Mouse (Mus musculus) T-cell, adult 66 days (primary cell): ENCODE data around the gene Gtf2a1. TPM values are rescaled to one million over a fixed set of nuclear protein-coding genes. Genes with fewer than 3 reads are reported as not detected.

Experiments
- total RNA-seq, 2 experiments: library from RNA; stranded (reverse); gene quantifications; 3 replicates in 1 of 2; 4 replicates in 1 of 2; pipeline ENCODE4 v1.2.4; 2023

The Gtf2a1 gene
- 10 to 100 TPM; 39.0 to 39.6 TPM for total RNA-seq

DNA sequence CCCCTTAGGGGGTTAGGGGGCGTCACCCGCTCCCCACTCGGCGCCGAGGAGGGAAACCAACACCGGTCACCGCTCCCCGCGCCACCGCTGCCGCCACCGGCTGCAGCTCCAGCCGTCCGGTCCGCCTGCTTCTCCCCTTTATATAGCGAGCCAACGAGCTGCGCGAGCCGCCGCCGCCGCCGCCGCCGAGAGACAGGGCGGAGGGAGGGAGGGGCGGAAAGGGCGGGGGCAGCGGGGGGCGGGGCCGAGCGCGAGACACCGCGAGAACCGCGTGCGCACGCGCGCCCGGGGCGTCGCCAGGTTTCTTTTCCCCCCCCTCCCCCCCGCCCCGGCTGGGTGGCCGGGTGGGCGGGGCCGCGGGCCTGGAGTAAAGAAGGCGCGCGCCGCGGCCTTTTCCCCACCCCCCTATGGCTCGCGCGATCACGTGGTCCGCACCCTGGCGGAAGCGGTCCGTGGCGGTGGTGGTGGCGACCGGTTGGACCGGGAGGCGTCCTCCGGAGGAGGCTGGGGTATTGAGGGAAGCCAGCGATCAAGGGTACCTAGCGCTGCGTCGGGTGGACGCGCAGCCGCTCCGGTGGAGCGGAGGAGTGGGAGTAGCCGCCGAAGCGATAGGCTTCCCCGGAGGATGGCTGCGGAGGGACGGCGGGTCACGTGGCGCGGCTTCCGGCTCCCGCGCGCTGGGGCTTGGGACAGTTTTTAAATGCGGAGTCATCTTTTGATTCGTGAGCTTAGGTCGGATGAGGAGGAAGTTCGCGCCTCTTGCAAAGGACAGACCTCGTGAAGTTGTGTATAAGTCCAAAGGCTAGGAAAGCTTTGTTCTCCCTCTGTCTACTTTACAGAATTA is at the start of gene Gtf2a1:
Gene Gtf2a1, minus strand, starts transcription at position 641 of the 844 bp plus-strand sequence.

Other genes with a start within 250 kb of the Gtf2a1 start
- 10 to 100 TPM; 11.0 to 17.8 TPM for gene Cep128, start 206.1 kb downstream of the Gtf2a1 start, total RNA-seq
- gene Tshr, start 205.9 kb downstream of the Gtf2a1 start, total RNA-seq, result not detected
- gene Ston2, start 197.9 kb upstream of the Gtf2a1 start, total RNA-seq, result 1 to 10 TPM; 2.4 to 3.2 TPM